Mouse (Mus musculus) neural tube, embryonic 14.5 days (tissue): Measurements from ENCODE around the gene Kcnh3. TPM values are rescaled to one million over a fixed set of nuclear protein-coding genes. Genes with fewer than 3 reads are reported as not detected.
"Not testable (repeated sequence)": the region's sequence is repeated elsewhere in the genome, so short reads cannot be mapped to it uniquely, and the experiment has no call there.

Experiments used
- ATAC-seq: fragments of 200-750 bp; cut with Nextera tagmentation; 2 replicates; pipeline ENCODE4 v1.8.0; 2017; ENCODE audit warnings: low read depth, mild to moderate bottlenecking, moderate TSS enrichment, moderate library complexity
- H3K27ac ChIP-seq: fragments of 300-500 bp; sonication (generic); 2 replicates; pipeline ENCODE4 v1.5.1; 2014; ENCODE audit warnings: low read depth, mild to moderate bottlenecking, control low read depth, low read length, moderate library complexity, mixed read lengths
- H3K27me3 ChIP-seq: fragments of 300-500 bp; sonication (generic); 2 replicates; pipeline ENCODE4 v1.6.1; 2014; ENCODE audit warnings: low read length; ENCODE audit not compliant: control insufficient read depth, insufficient read depth
- H3K36me3 ChIP-seq: fragments of 300-500 bp; sonication (generic); 2 replicates; pipeline ENCODE4 v1.6.1; 2014; ENCODE audit warnings: low read length, mixed read lengths; ENCODE audit not compliant: control insufficient read depth, insufficient read depth
- H3K4me1 ChIP-seq: fragments of 300-500 bp; sonication (generic); 2 replicates; pipeline ENCODE4 v1.6.1; 2014; ENCODE audit warnings: low read length; ENCODE audit not compliant: control insufficient read depth, insufficient read depth
- H3K4me2 ChIP-seq: fragments of 300-500 bp; sonication (generic); 2 replicates; pipeline ENCODE4 v1.6.1; 2014; ENCODE audit warnings: mild to moderate bottlenecking, low read depth, low read length, control low read depth
- H3K4me3 ChIP-seq: fragments of 300-500 bp; sonication (generic); 2 replicates; pipeline ENCODE4 v1.5.1; 2014; ENCODE audit warnings: low read depth, low read length, control low read depth, mixed read lengths
- H3K9ac ChIP-seq: fragments of 300-500 bp; sonication (generic); replicated peaks from 2 replicates; pipeline ENCODE4 v1.6.1; 2014; ENCODE audit warnings: low read depth, mild to moderate bottlenecking, control low read depth, low read length, mixed read lengths
- H3K9me3 ChIP-seq: fragments of 300-500 bp; sonication (generic); 2 replicates; pipeline ENCODE4 v1.6.1; 2016; ENCODE audit warnings: low read length; ENCODE audit not compliant: control insufficient read depth
- WGBS: fragments of 180-500 bp; shearing (Covaris S2); extraction: QIAGEN DNeasy Blood & Tissue Kit; methylation state at CpG from one replicate; pipeline ENCODE4 v1.1.7; 2014; 5-methylcytosine and 5-hydroxymethylcytosine counted together
- polyA plus RNA-seq: library from polyadenylated mRNA; unstranded; fragments of >200 nt; fragmentation: Nextera tagmentation; extraction: Ambion mirVana; gene quantifications from 2 replicates; pipeline ENCODE4 v1.2.1, GENCODE M21; 2014

Gene Kcnh3
- polyA plus RNA-seq, 1 experiment from 2014 or later = 0.66 TPM

GRCm38 (mm10) chr15:99251111-99251510 lies 26.4 kb downstream of the Kcnh3 start:
- peak overlapping the region; percentile 48 for H3K4me3 ChIP-seq
- peaks cover 20% of the 10 kb centered on the region for H3K36me3 ChIP-seq
- not testable (repeated sequence) for H3K27me3 ChIP-seq, ATAC-seq, H3K9me3 ChIP-seq, H3K4me1 ChIP-seq, H3K27ac ChIP-seq
- WGBS = 1% methylated on average over 13 of the region's 15 CpGs
- peak overlapping the region; percentile 37; the same call in 1 of the 2 replicates for H3K9ac ChIP-seq
- peak overlapping the region; percentile 60 for H3K4me2 ChIP-seq

- Histone ChIP-seq H3K27ac (peak within 1 kb of the TSS; percentile 85), H3K4me3 (peak within 1 kb of the TSS; percentile 48), H3K4me1 (peaks cover 4% of the 10 kb centered on the region; the same call in 1 of the 2 replicates), H3K4me2 (peak within 1 kb of the TSS; percentile 60), H3K27me3 (no peaks in the 10 kb centered on the region), H3K9me3 (no peaks in the 10 kb centered on the region), H3K36me3 (peaks cover 15% of the 10 kb centered on the region; the same call in 1 of the 2 replicates), H3K9ac (peak within 1 kb of the TSS; percentile 59)
- ATAC-seq = peak; percentile 94
- 1% methylated on average over 52 of the region's 52 CpGs for WGBS
Observed at GRCm38 (mm10) chr15:99251626-99252380, 27.1 kb downstream of the Kcnh3 start, which contains the start of gene Mcrs1. Gene Mcrs1, minus strand, starts transcription at chr15:99251961.

DNA sequence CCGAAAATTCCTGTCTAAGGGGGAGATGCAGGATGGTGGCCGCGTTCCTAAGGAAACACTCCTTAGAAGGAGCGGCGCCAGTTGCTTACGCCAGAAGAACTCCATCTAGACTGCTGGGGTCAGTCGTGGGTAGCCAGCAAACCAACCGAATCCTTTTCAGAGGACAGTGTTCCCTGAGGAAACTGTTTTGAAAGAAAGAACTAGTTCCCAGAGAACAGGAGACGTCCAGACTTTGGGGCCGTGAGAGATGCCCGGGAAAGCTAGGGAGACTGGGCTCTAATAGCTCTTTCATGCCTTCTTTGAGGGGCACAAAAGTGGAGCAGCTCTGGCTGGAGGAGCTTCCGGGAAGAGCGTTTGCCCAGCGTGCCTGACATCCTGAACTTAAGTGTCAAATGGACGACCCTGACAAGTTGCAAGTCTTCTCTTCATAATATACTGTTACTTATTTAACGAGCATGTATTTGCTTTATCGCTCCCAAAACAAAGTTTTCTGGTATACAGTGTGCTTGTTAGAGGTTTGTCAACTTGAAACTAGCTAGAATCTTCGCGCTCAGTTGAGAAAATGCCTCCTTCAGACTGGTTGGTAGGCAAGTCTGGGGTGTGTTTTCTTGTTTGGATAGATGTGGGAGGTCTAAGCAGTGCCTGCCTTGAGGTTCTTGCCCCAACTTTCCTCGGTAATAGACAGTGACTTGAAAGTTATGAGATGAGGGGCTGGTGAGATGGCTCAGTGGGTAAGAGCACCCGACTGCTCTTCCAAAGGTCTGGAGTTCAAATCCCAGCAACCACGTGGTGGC lies 27.9 kb downstream of the Kcnh3 start:
- WGBS = 4% methylated on average over 22 of the region's 22 CpGs
- H3K9ac ChIP-seq = peak overlapping the region; percentile 59
- peaks cover 4% of the 10 kb centered on the region; the same call in 1 of the 2 replicates for H3K4me1 ChIP-seq
- H3K4me3 ChIP-seq = peak overlapping the region; percentile 48
- H3K36me3 ChIP-seq = 0 out of 2 replicates have a peak, but pooled peaks cover 9% of the 10 kb centered on the region
- no peaks in the 10 kb centered on the region for H3K27me3 ChIP-seq
- peak overlapping the region; percentile 85 for H3K27ac ChIP-seq
- H3K9me3 ChIP-seq = no peaks in the 10 kb centered on the region
- H3K4me2 ChIP-seq = peak overlapping the region; percentile 60
- peak; percentile 36; the same call in 1 of the 2 replicates for ATAC-seq

GRCm38 (mm10) chr15:99253175-99253479 lies 28.5 kb downstream of the Kcnh3 start:
- H3K9me3 ChIP-seq, H3K36me3 ChIP-seq, H3K9ac ChIP-seq, H3K4me1 ChIP-seq, H3K4me3 ChIP-seq, H3K27me3 ChIP-seq, ATAC-seq, H3K27ac ChIP-seq: not testable (repeated sequence)
- H3K4me2 ChIP-seq = peak overlapping the region; percentile 60; the same call in 1 of the 2 replicates
- WGBS = 39% methylated on average over 2 of the region's 2 CpGs

GRCm38 (mm10) chr15:99253772-99254171 lies 29.1 kb downstream of the Kcnh3 start:
- H3K9ac ChIP-seq = no peak overlapping the region

DNA sequence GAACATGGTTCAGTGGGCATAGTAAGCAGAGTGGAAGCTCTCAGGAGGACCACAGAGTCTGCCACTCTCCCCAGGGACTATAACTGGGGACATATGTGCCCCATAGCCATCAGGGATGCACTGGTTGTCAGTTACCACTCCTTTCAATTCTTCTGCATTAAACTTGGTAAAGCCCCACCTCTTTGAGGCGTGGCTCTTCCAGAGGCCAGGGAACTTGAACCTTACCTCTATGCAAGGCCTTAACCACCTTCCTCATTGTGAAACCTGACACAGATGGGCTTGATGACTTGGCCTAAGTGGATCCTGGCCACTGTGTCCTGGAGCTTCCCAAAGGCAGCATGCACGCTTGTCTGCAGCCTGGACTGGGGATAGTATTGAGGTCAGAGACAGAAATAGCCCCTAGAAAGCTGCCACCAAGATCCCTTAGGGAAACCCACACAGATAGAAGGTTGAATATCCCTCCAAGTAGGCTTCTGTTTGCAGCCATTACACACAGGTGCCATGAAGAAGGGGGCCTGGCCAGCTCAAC lies 29.9 kb downstream of the Kcnh3 start:
- Histone ChIP-seq H3K4me3 (no peak overlapping the region), H3K9ac (no peak overlapping the region), H3K4me1 (peaks cover 4% of the 10 kb centered on the region; the same call in 1 of the 2 replicates), H3K27ac (no peak overlapping the region), H3K4me2 (no peak overlapping the region), H3K27me3 (no peaks in the 10 kb centered on the region), H3K36me3 (no peaks in the 10 kb centered on the region), H3K9me3 (no peaks in the 10 kb centered on the region)
- WGBS = 92% methylated on average over 2 of the region's 2 CpGs
- ATAC-seq = no peak

More at GRCm38 (mm10) chr15:99253772-99254171, 29.1 kb downstream of the Kcnh3 start:
- H3K4me2 ChIP-seq = no peak overlapping the region
- H3K27ac ChIP-seq = no peak overlapping the region
- no peaks in the 10 kb centered on the region for H3K36me3 ChIP-seq
- ATAC-seq = no peak
- H3K9me3 ChIP-seq = no peaks in the 10 kb centered on the region
- peaks cover 4% of the 10 kb centered on the region; the same call in 1 of the 2 replicates for H3K4me1 ChIP-seq
- no peak overlapping the region for H3K4me3 ChIP-seq
- H3K27me3 ChIP-seq = no peaks in the 10 kb centered on the region
- WGBS = 97% methylated on average over 6 of the region's 6 CpGs

GRCm38 (mm10) chr15:99255241-99255749 lies 30.6 kb downstream of the Kcnh3 start:
- H3K9ac ChIP-seq = no peak overlapping the region
- no peak for ATAC-seq
- 86% methylated on average over 6 of the region's 6 CpGs for WGBS

GRCm38 (mm10) chr15:99259167-99259729 lies 34.6 kb downstream of the Kcnh3 start:
- peak overlapping the region; percentile 23; the same call in 1 of the 2 replicates for H3K4me2 ChIP-seq
- H3K4me3 ChIP-seq = no peak overlapping the region; the same call in 1 of the 2 replicates
- H3K27me3 ChIP-seq = no peaks in the 10 kb centered on the region
- no peak overlapping the region for H3K27ac ChIP-seq
- 70% methylated on average over 8 of the region's 8 CpGs for WGBS
- no peaks in the 10 kb centered on the region for H3K36me3 ChIP-seq
- H3K4me1 ChIP-seq = no peaks in the 10 kb centered on the region
- peak; percentile 50; the same call in 1 of the 2 replicates for ATAC-seq
- H3K9ac ChIP-seq = no peak overlapping the region
- H3K9me3 ChIP-seq = no peaks in the 10 kb centered on the region

More at GRCm38 (mm10) chr15:99255241-99255749, 30.6 kb downstream of the Kcnh3 start:
- no peak overlapping the region for H3K4me2 ChIP-seq
- H3K4me1 ChIP-seq = peaks cover 4% of the 10 kb centered on the region; the same call in 1 of the 2 replicates
- H3K27me3 ChIP-seq = no peaks in the 10 kb centered on the region
- H3K27ac ChIP-seq = no peak overlapping the region
- H3K36me3 ChIP-seq = no peaks in the 10 kb centered on the region
- no peak overlapping the region for H3K4me3 ChIP-seq
- H3K9me3 ChIP-seq = no peaks in the 10 kb centered on the region
